Mouse (Mus musculus) G1E (cell line): Measurements from ENCODE around the gene Grm7. TPM values are rescaled to one million over a fixed set of nuclear protein-coding genes. Genes with fewer than 3 reads are reported as not detected.

Experiments
- ATAC-seq: 2 replicates; pipeline ENCODE4 v1.8.0; 2016; ENCODE audit warnings: mild to moderate bottlenecking; ENCODE audit not compliant: insufficient number of reproducible peaks, poor library complexity, low FRiP score, severe bottlenecking; ENCODE audit errors: extremely low read depth
- DNase-seq: peaks from one replicate; pipeline ENCODE4 v3.0.0; 2012; ENCODE audit warnings: low spot score
- H3K27me3 ChIP-seq: 2 replicates; pipeline ENCODE4 v1.6.1; 2012; ENCODE audit warnings: mild to moderate bottlenecking, low read length, inconsistent platforms; ENCODE audit not compliant: insufficient read depth
- H3K36me3 ChIP-seq: replicated peaks from 2 replicates; pipeline ENCODE3; 2012; ENCODE audit warnings: mild to moderate bottlenecking, inconsistent platforms
- H3K4me1 ChIP-seq: 2 replicates; pipeline ENCODE4 v1.6.1; 2012; ENCODE audit warnings: low read depth, low read length, inconsistent platforms, mixed read lengths; ENCODE audit not compliant: insufficient read depth
- H3K4me3 ChIP-seq: 2 replicates; pipeline ENCODE4 v1.5.1; 2012; ENCODE audit warnings: low read depth, mild to moderate bottlenecking, inconsistent platforms, low read length, moderate library complexity, mixed read lengths
- H3K9me3 ChIP-seq: replicated peaks from 2 replicates; pipeline ENCODE4 v1.6.1; 2012; ENCODE audit warnings: inconsistent platforms
- CTCF ChIP-seq: IDR thresholded peaks from 2 replicates; pipeline ENCODE4 v1.5.1; 2012; ENCODE audit warnings: low read depth, low read length, inconsistent platforms, mixed read lengths
- GATA1 ChIP-seq: IDR thresholded peaks from 2 replicates; pipeline ENCODE4 v1.6.1; 2012; ENCODE audit warnings: borderline replicate concordance, low read length, inconsistent platforms, mixed read lengths
- GATA2 ChIP-seq: IDR thresholded peaks from 2 replicates; pipeline ENCODE4 v1.6.1; 2012; ENCODE audit warnings: low read depth, low read length, inconsistent platforms, borderline replicate concordance
- POLR2AphosphoS5 ChIP-seq: IDR thresholded peaks from 2 replicates; pipeline ENCODE4 v1.6.1; 2012; ENCODE audit warnings: low read depth, low read length, inconsistent platforms; ENCODE audit not compliant: insufficient replicate concordance
- TAL1 ChIP-seq: conservative IDR thresholded peaks from 2 replicates; pipeline ENCODE4 v1.6.1; 2012; ENCODE audit warnings: low read depth, low read length, inconsistent platforms, mixed read lengths
- polyA plus RNA-seq: library from polyadenylated mRNA; stranded (reverse); fragments of >175 nt; gene quantifications from 2 replicates; pipeline ENCODE4 v1.2.3, GENCODE M21; 2012
- total RNA-seq, 2 experiments: library from RNA; stranded (forward) in 1 of 2; stranded (reverse) in 1 of 2; fragments of 200-1000 nt in 1 of 2; fragments of >200 nt in 1 of 2; fragmentation: Nextera tagmentation in 1 of 2; gene quantifications; 2 replicates each; pipeline ENCODE4 v1.2.3; 2014 to 2017

Grm7 gene
- total and polyA plus RNA-seq, 3 experiments: 0.11 TPM; not detected in 2

DNA sequence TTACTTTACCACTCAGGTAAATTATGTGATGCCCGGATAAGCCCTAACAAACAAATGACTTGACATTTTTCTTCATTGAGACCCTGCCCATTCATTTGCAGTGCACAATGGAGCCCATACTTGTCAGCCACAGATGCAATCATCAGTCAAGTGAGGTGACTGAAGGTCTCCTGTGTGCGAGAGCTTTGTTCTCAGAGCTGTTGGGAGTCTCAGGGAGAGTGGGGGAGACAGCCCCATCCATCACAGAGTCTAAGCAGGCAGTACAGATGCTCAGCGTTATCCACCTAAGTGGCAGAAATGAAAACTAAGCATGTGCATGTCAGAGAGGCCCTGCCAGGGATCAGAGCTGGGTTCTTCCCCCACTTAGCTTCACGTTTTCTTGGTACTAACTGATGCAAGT, 631.3 kb downstream of the Grm7 start:
- no peak for ATAC-seq
- Histone ChIP-seq H3K27me3 (no peaks in the 10 kb centered on the region), H3K4me3 (no peak overlapping the region), H3K36me3 (no peaks in the 10 kb centered on the region), H3K9me3 (no peaks in the 10 kb centered on the region), H3K4me1 (no peaks in the 10 kb centered on the region)
- TF ChIP-seq GATA1: no peak
- no peak for TF ChIP-seq TAL1
- TF ChIP-seq CTCF: no peak
- TF ChIP-seq POLR2AphosphoS5: no peak
- no peak for TF ChIP-seq GATA2
- DNase-seq: no peak

DNA sequence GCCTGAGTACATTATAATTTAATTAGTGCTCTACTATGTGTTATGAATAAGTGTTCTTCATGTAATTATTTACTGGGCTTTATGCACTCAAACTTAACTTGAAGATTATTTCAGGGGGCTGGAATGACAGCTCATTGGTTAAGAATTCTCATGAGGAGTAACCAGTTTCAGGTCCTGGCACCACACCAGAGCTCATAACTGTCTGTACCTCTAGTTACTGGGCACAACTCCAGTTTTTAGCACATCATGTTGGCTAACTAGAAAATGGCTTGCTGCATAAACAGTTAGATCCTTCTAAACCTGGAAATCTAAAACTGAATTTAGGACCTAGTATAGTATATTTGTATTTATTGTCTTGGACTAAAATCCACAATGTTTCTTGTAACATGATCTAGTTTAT, 633.1 kb downstream of the Grm7 start:
- Histone ChIP-seq H3K4me3 (no peak overlapping the region), H3K27me3 (no peaks in the 10 kb centered on the region), H3K4me1 (no peaks in the 10 kb centered on the region), H3K9me3 (no peaks in the 10 kb centered on the region), H3K36me3 (no peaks in the 10 kb centered on the region)
- DNase-seq (no peak), ATAC-seq (no peak)
- TF ChIP-seq GATA1: no peak
- no peak for TF ChIP-seq TAL1
- no peak for TF ChIP-seq GATA2
- TF ChIP-seq POLR2AphosphoS5: no peak
- no peak for TF ChIP-seq CTCF

DNA sequence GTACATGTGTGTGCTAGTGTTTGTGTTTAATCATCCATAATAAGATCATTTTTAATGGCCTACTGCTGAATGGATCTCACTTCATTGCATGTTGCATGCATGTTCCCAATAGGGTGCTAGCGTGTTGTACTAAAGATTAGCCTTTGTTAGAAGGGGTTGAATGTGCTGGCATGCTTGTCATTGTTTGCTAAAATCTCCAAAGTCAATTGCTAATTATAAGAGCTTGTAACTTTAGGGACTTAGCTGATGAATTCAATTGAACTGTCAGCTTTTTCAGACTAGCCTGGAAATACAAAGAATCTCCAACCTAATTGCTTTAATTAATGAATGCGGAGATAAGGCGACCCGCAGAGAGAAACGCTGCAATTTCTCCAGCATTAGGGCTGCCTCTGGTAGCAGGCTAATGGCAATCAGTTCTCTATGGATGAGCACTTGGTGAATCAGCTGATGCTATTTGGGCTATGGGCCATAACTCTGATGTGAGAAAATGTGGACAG, 648.2 kb downstream of the Grm7 start:
- TF ChIP-seq POLR2AphosphoS5 (no peak), GATA1 (no peak), TAL1 (no peak), GATA2 (no peak), CTCF (no peak)
- no peak for DNase-seq
- no peak for ATAC-seq

DNA sequence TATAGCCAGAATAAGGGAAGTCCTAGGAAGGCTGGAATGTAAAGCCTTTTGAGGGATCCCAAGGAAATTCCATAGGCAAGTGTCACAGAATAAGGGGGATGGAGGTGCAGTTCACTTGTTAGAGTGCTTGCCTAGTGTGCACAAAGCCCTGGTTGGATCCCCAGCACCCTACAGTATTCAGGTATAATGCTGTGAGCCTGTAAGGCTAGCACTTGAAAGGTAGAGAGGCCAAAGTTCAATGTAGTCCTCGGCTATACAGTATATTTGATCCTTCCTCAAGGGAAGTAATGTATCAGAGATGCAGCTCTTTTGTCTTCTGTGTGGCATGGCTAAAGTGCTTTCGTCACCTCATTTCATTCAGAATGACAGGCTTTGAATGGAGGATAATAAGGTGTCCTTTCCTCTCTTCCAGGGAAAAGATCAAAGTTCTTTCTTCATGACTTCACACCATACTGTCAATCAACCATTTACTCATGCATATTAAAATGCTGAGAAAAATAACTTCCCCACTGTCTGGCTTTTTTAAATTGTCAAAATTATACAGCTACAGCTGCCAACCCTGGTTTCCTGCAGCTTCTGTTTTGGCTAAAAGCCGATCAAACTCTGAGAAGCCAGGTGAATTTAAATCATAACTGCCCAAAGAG, 658.7 kb downstream of the Grm7 start:
- H3K4me1 ChIP-seq: no peaks in the 10 kb centered on the region
- TF ChIP-seq GATA1: no peak

More for the DNA sequence above, 648.2 kb downstream of the Grm7 start:
- no peaks in the 10 kb centered on the region for H3K27me3 ChIP-seq
- no peaks in the 10 kb centered on the region for H3K36me3 ChIP-seq
- no peaks in the 10 kb centered on the region for H3K4me1 ChIP-seq
- H3K9me3 ChIP-seq: no peaks in the 10 kb centered on the region
- H3K4me3 ChIP-seq: no peak overlapping the region

DNA sequence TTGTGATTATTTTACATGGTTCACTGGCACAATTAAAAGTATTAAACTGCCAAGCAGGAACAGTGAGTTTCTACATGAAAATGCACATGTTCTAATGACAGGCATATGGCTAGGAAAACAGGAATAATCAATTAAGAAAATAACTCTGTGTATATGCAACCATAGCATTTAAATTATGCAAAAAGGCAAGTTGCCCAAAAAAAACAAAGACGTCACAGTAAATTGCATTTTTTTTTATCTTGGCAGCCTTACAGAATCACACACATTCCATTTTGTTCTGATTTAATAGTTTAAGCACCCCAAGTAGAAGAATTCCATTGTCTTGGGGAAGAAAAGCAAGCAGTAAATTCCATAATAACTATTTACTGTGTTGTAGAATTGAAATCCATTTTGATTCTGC, 716.3 kb downstream of the Grm7 start:
- no peak for ATAC-seq

More for the DNA sequence above, 658.7 kb downstream of the Grm7 start:
- H3K27me3 ChIP-seq: no peaks in the 10 kb centered on the region
- no peak overlapping the region for H3K4me3 ChIP-seq
- no peaks in the 10 kb centered on the region for H3K9me3 ChIP-seq
- H3K36me3 ChIP-seq: no peaks in the 10 kb centered on the region
- no peak for DNase-seq
- ATAC-seq: no peak

DNA sequence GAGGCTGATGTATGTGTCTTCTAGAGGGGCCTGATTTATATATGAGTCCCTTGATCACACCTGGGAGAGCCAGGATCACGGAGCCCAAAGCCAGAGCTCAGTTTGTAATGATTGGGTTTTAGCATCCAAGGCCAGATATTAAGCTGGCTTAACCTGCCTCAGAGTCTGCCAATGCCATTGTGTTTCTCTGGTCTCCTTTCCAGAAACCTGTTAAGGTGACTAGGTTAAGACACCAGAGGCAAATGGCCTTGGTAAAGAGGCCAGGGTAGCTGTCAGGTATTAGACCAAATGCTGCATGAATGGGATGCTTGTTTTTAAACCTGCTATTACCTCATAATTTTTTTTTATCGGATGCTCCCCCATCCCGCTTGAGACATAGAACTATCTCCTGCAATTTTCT, 722.7 kb downstream of the Grm7 start:
- H3K4me3 ChIP-seq: no peak overlapping the region
- H3K36me3 ChIP-seq: no peaks in the 10 kb centered on the region
- ATAC-seq: no peak
- DNase-seq: no peak
- peaks cover 19% of the 10 kb centered on the region for H3K9me3 ChIP-seq
- H3K27me3 ChIP-seq: no peaks in the 10 kb centered on the region
- no peaks in the 10 kb centered on the region for H3K4me1 ChIP-seq
- TF ChIP-seq GATA1: no peak
- TF ChIP-seq GATA2: no peak
- no peak for TF ChIP-seq TAL1
- TF ChIP-seq CTCF: no peak
- no peak for TF ChIP-seq POLR2AphosphoS5

More for the DNA sequence above, 716.3 kb downstream of the Grm7 start:
- peaks cover 17% of the 10 kb centered on the region for H3K9me3 ChIP-seq
- no peaks in the 10 kb centered on the region for H3K36me3 ChIP-seq
- no peaks in the 10 kb centered on the region for H3K4me1 ChIP-seq
- TF ChIP-seq GATA1: no peak
- TF ChIP-seq GATA2: no peak
- TF ChIP-seq CTCF: no peak
- no peak for TF ChIP-seq POLR2AphosphoS5
- TF ChIP-seq TAL1: no peak
- no peak for DNase-seq
- no peak overlapping the region for H3K4me3 ChIP-seq
- H3K27me3 ChIP-seq: no peaks in the 10 kb centered on the region

DNA sequence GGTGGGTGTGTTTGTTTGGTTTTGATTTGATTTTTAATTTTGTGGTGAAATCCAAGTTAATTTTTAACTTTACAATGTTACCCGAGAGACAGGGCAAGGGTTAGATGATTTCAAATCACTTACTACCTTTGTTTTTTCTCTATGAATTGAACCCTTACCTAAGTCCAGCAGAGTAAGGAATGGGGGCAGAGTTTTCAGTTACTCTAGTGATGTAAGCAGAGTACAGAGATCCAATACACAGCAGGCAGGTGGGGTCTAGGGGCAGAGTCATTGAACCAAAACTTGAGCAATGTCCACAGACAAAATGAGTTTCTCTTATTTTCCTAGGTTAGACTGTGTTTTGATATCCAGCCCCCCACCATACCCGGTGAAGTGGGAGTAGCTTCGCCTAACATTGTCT, 723.2 kb downstream of the Grm7 start:
- Histone ChIP-seq H3K27me3 (no peaks in the 10 kb centered on the region), H3K36me3 (no peaks in the 10 kb centered on the region), H3K4me3 (no peak overlapping the region), H3K9me3 (peaks cover 22% of the 10 kb centered on the region), H3K4me1 (no peaks in the 10 kb centered on the region)
- no peak for TF ChIP-seq GATA1
- no peak for TF ChIP-seq CTCF
- no peak for TF ChIP-seq TAL1
- no peak for TF ChIP-seq POLR2AphosphoS5
- TF ChIP-seq GATA2: no peak
- ATAC-seq (no peak), DNase-seq (no peak)
